Mouse (Mus musculus) cortical plate, adult 2 months (tissue): ENCODE measurements around the gene Gm13101.
"Not testable (repeated sequence)": the region's sequence is repeated elsewhere in the genome, so short reads cannot be mapped to it uniquely, and the experiment has no call there.

Experiments
- CTCF ChIP-seq: fragments of 200-500 bp; IDR thresholded peaks from 2 replicates; pipeline ENCODE4 v1.5.1; 2011; ENCODE audit warnings: mild to moderate bottlenecking, control low read depth, low read length; ENCODE audit not compliant: insufficient read depth; ENCODE audit errors: extremely low read depth
- POLR2A ChIP-seq: fragments of 200-500 bp; IDR thresholded peaks from 2 replicates; pipeline ENCODE4 v1.6.1; 2011; ENCODE audit warnings: mild to moderate bottlenecking, low read length, control low read depth; ENCODE audit not compliant: insufficient read depth; ENCODE audit errors: extremely low read depth

DNA sequence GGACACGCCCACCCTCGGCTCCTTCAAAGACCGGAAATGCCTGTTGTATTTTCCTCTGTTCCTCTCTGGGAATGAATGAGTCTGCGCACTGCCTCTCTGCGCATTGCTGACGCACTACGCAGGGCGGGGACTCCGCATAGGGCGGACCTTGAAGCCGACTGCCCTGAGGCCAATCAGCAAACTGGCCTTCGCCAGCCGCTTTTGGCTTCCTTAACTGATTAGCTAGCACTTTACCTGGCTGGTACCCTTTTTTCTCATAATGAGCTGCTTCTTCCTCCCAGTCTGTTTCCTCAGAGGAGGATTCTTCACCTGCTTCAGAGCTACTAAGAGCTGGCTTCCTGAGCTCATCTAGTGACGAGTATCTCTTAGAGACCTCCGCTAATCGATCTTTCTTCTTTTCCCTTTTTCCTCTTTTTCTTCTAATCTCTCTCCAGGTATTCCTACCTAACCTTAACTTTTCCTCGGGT, 20.8 kb upstream of the Gm13101 start:
- not testable (repeated sequence) for TF ChIP-seq POLR2A, CTCF
